Mouse (Mus musculus) embryonic facial prominence, embryonic 11.5 days (tissue): ENCODE results near the gene Hnf4a. TPM values are rescaled to one million over a fixed set of nuclear protein-coding genes. Genes with fewer than 3 reads are reported as not detected.

ENCODE experiments used
- ATAC-seq: fragments of 200-750 bp; cut with Nextera tagmentation; replicated peaks from 2 replicates; pipeline ENCODE4 v1.8.0; 2017; ENCODE audit warnings: low read depth; ENCODE audit not compliant: insufficient number of reproducible peaks, low FRiP score, low TSS enrichment
- DNase-seq: peaks from one replicate; pipeline ENCODE4 v3.0.0-alpha.2; 2015; ENCODE audit warnings: low spot score
- H3K27ac ChIP-seq: fragments of 300-500 bp; sonication (generic); replicated peaks from 2 replicates; pipeline ENCODE4 v1.5.1; 2014; ENCODE audit warnings: mild to moderate bottlenecking, low read depth, low read length, control low read depth
- H3K27me3 ChIP-seq: fragments of 300-500 bp; sonication (generic); 2 replicates; pipeline ENCODE4 v1.6.1; 2014; ENCODE audit warnings: mild to moderate bottlenecking, low read length, moderate library complexity, mixed read lengths; ENCODE audit not compliant: control insufficient read depth, insufficient read depth
- H3K36me3 ChIP-seq: fragments of 300-500 bp; sonication (generic); replicated peaks from 2 replicates; pipeline ENCODE4 v1.6.1; 2014; ENCODE audit warnings: low read depth, mild to moderate bottlenecking, low read length, moderate library complexity, mixed read lengths; ENCODE audit not compliant: control insufficient read depth, insufficient read depth
- H3K4me1 ChIP-seq: fragments of 300-500 bp; sonication (generic); 2 replicates; pipeline ENCODE4 v1.6.1; 2014; ENCODE audit warnings: low read length, mixed read lengths; ENCODE audit not compliant: control insufficient read depth, insufficient read depth
- H3K4me2 ChIP-seq: fragments of 300-500 bp; sonication (generic); 2 replicates; pipeline ENCODE4 v1.6.1; 2014; ENCODE audit warnings: low read depth, mild to moderate bottlenecking, control low read depth, low read length, moderate library complexity
- H3K4me3 ChIP-seq: fragments of 300-500 bp; sonication (generic); 2 replicates; pipeline ENCODE4 v1.5.1; 2014; ENCODE audit warnings: low read depth, low read length, control low read depth
- H3K9ac ChIP-seq: fragments of 300-500 bp; sonication (generic); replicated peaks from 2 replicates; pipeline ENCODE4 v1.6.1; 2014; ENCODE audit warnings: mild to moderate bottlenecking, control low read depth, low read length
- H3K9me3 ChIP-seq: fragments of 300-500 bp; sonication (generic); replicated peaks from 2 replicates; pipeline ENCODE4 v1.6.1; 2016; ENCODE audit warnings: mild to moderate bottlenecking, low read length, inconsistent platforms, mixed read lengths; ENCODE audit not compliant: control insufficient read depth
- WGBS: fragments of 180-500 bp; shearing (Covaris S2); extraction: QIAGEN DNeasy Blood & Tissue Kit; methylation state at CpG from one replicate; pipeline ENCODE4 v1.1.7; 2014; 5-methylcytosine and 5-hydroxymethylcytosine counted together
- polyA plus RNA-seq: library from polyadenylated mRNA; unstranded; fragments of >200 nt; fragmentation: Nextera tagmentation; extraction: Ambion mirVana; gene quantifications from 2 replicates; pipeline ENCODE4 v1.2.1, GENCODE M21; 2014

The Hnf4a gene
- polyA plus RNA-seq, 1 experiment from 2014 or later = not detected

GRCm38 (mm10) chr2:163541568-163542182 lies 35.1 kb downstream of the Hnf4a start:
- H3K27me3 ChIP-seq = no peaks in the 10 kb centered on the region
- H3K9ac ChIP-seq = no peak overlapping the region
- no peak overlapping the region for H3K27ac ChIP-seq
- H3K4me1 ChIP-seq = no peaks in the 10 kb centered on the region
- no peaks in the 10 kb centered on the region for H3K36me3 ChIP-seq
- no peaks in the 10 kb centered on the region for H3K9me3 ChIP-seq
- no peak overlapping the region for H3K4me3 ChIP-seq
- WGBS = 72% methylated on average over 10 of the region's 10 CpGs
- DNase-seq (no peak), ATAC-seq (no peak)
- no peak overlapping the region for H3K4me2 ChIP-seq

GRCm38 (mm10) chr2:163542674-163543073 lies 36.1 kb downstream of the Hnf4a start:
- Histone ChIP-seq H3K9me3 (no peaks in the 10 kb centered on the region), H3K4me3 (no peak overlapping the region), H3K4me1 (no peaks in the 10 kb centered on the region), H3K4me2 (no peak overlapping the region), H3K36me3 (no peaks in the 10 kb centered on the region), H3K27ac (no peak overlapping the region), H3K9ac (no peak overlapping the region), H3K27me3 (no peaks in the 10 kb centered on the region)
- WGBS = 87% methylated on average over 10 of the region's 10 CpGs
- ATAC-seq = no peak
- DNase-seq = no peak

DNA sequence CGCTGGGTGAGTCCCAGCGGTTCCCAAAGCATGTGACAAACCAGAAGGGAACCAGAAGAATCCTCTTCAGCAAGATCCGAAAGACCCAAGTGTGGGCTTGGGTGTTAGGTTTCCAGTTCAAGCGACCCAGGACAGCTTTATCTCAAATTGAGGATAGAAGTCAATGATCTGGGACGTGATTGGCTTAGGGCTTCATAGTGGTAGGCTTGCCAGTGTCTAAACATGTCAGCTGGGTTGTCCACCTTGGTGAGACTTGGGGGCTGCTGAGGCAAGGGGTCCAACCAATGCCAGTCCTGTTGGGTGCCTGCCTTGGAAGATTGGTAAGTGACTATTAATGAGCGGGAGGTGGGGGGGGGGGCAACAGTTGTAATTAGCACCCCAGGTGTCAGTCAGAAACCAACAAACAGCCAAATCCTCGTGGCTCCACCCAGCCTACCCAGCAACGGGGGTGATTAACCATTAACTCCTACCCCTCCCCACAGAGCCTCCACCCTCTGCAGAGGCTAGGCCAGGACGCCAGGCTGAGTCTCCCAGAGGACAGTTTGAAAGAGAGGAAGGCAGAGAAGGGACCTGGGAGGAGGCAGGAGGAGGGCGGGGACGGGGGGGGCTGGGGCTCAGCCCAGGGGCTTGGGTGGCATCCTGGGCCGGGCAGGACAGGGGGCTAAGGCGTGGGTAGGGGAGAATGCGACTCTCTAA lies 40.2 kb downstream of the Hnf4a start:
- no peak overlapping the region for H3K27ac ChIP-seq
- H3K4me3 ChIP-seq = no peak overlapping the region
- no peaks in the 10 kb centered on the region for H3K9me3 ChIP-seq
- no peak for ATAC-seq
- H3K4me2 ChIP-seq = no peak overlapping the region
- WGBS = 78% methylated on average over 14 of the region's 14 CpGs
- no peaks in the 10 kb centered on the region for H3K4me1 ChIP-seq
- H3K36me3 ChIP-seq = no peaks in the 10 kb centered on the region
- no peak overlapping the region for H3K9ac ChIP-seq
- H3K27me3 ChIP-seq = no peaks in the 10 kb centered on the region
- DNase-seq = no peak

- Histone ChIP-seq H3K4me2 (no peak overlapping the region), H3K4me1 (no peaks in the 10 kb centered on the region), H3K36me3 (no peaks in the 10 kb centered on the region), H3K4me3 (no peak overlapping the region), H3K27me3 (no peaks in the 10 kb centered on the region), H3K27ac (no peak overlapping the region), H3K9me3 (no peaks in the 10 kb centered on the region), H3K9ac (no peak overlapping the region)
- DNase-seq (no peak), ATAC-seq (no peak)
- 72% methylated on average over 6 of the region's 6 CpGs for WGBS
Measured at GRCm38 (mm10) chr2:163548822-163549221, 42.2 kb downstream of the Hnf4a start.

DNA sequence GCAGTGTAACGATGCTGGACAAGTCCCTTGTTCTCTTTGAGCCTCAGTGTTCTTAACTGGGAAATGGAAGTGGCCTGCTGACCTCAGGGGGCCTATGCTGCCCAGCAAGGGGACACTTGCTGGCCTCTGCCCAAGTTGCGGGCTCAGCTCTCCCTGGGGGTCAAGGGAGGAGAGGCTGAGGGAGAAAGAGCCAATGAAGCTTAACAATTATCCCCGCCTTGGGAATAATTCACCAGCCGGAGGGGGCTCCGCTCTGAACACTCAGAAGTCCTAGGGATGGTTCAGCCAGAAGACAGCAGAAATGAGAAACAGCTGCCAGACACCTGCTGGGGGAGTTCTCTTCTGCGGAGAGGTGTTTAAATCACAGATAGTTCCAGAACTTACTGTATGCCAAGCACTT lies 43.2 kb downstream of the Hnf4a start:
- H3K36me3 ChIP-seq = no peaks in the 10 kb centered on the region
- H3K4me1 ChIP-seq = no peaks in the 10 kb centered on the region
- H3K27ac ChIP-seq = no peak overlapping the region
- ATAC-seq (no peak), DNase-seq (no peak)
- H3K9me3 ChIP-seq = no peaks in the 10 kb centered on the region
- H3K4me3 ChIP-seq = no peak overlapping the region
- H3K4me2 ChIP-seq = no peak overlapping the region
- no peaks in the 10 kb centered on the region for H3K27me3 ChIP-seq
- 45% methylated on average over 6 of the region's 6 CpGs for WGBS
- no peak overlapping the region for H3K9ac ChIP-seq

GRCm38 (mm10) chr2:163552518-163552929 lies 45.9 kb downstream of the Hnf4a start:
- Histone ChIP-seq H3K36me3 (no peaks in the 10 kb centered on the region), H3K9me3 (no peaks in the 10 kb centered on the region), H3K4me2 (no peak overlapping the region), H3K9ac (no peak overlapping the region), H3K27me3 (no peaks in the 10 kb centered on the region), H3K27ac (no peak overlapping the region), H3K4me3 (no peak overlapping the region), H3K4me1 (no peaks in the 10 kb centered on the region)
- WGBS = 77% methylated on average over 8 of the region's 8 CpGs
- no peak for DNase-seq
- no peak for ATAC-seq

GRCm38 (mm10) chr2:163554425-163554982 lies 47.9 kb downstream of the Hnf4a start:
- H3K27ac ChIP-seq = no peak overlapping the region
- H3K4me3 ChIP-seq = no peak overlapping the region
- H3K4me2 ChIP-seq = no peak overlapping the region
- no peak overlapping the region for H3K9ac ChIP-seq
- no peaks in the 10 kb centered on the region for H3K27me3 ChIP-seq
- no peaks in the 10 kb centered on the region for H3K4me1 ChIP-seq
- 78% methylated on average over 4 of the region's 4 CpGs for WGBS
- DNase-seq (no peak), ATAC-seq (no peak)
- no peaks in the 10 kb centered on the region for H3K36me3 ChIP-seq
- no peaks in the 10 kb centered on the region for H3K9me3 ChIP-seq

- Histone ChIP-seq H3K9ac (no peak overlapping the region), H3K4me2 (no peak overlapping the region), H3K4me3 (no peak overlapping the region), H3K27ac (no peak overlapping the region), H3K36me3 (no peaks in the 10 kb centered on the region), H3K27me3 (no peaks in the 10 kb centered on the region), H3K4me1 (no peaks in the 10 kb centered on the region), H3K9me3 (no peaks in the 10 kb centered on the region)
- WGBS = 85% methylated on average over 6 of the region's 6 CpGs
- DNase-seq (no peak), ATAC-seq (no peak)
Measured at GRCm38 (mm10) chr2:163554996-163555395, 48.4 kb downstream of the Hnf4a start.
